ENCODE assay signal across 11 mouse cellular contexts in the genomic region with DNA sequence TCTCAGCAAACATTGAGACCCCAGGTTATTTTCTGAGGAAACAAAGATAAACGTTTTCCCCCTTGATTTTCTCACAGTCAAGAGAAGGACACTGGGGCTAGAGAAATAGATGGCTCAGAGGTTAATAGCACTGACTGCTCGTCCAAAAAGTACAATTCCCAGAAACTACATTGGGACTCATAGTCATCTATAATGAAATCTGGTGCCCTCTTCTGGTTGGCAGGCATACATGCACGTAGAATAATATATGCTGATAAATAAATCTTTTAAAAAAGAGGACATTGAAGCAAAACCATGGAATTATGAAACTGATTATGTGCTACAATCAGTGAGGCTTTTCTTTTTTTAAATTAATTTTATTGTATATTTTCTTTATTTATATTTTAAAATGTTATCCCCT. TPM values are rescaled to one million over a fixed set of nuclear protein-coding genes. Genes with fewer than 3 reads are reported as not detected.
DNase-seq lines count a peak whose midpoint lies in the region; ATAC-seq and TF ChIP-seq lines count a peak whose summit lies in the region.
"Had no signal": no experiment of that assay in that cellular context is flagged by ENCODE, and none has a peak within 500 bp of the region (broad histone marks: within the 10 kb centered on the region; RNA-seq: fewer than 3 reads in every experiment).

No protein-coding gene starts in this region.

- DNase-seq in embryo, embryonic 10 days (ENCODE audit: low spot score), result peak; percentile 20
- no peak for DNase-seq in embryo, embryonic 9.5 days (ENCODE audit: extremely low spot score)
- DNase-seq in liver, embryonic 14.5 days (ENCODE audit: low read depth in 3 of 3, low spot score in 3 of 3), result no peak
- DNase-seq in liver, embryonic 11.5 days (ENCODE audit: low spot score), result no peak
- peak; percentile 52 for DNase-seq in adipocyte (ENCODE audit: low spot score)
- DNase-seq in retina, embryonic 14.5 days (ENCODE audit: low spot score), result peak; percentile 42
- DNase-seq in right cerebral cortex, adult 18-20 months, result no peak
- DNase-seq in yolk sac, embryonic 10.5 days (ENCODE audit: low spot score), result no peak
- DNase-seq: gastrocnemius, postnatal 10 days had no signal

- no peak overlapping the region for H3K4me3 ChIP-seq in liver, embryonic 14.5 days (ENCODE audit: insufficient read depth in 1 of 2, low read depth in 2 of 2, low read length in 2 of 2)
- no peak overlapping the region for H3K4me3 ChIP-seq in liver, embryonic 11.5 days (ENCODE audit: low read depth, low read length)
- H3K4me3 ChIP-seq: embryonic facial prominence, embryonic 15.5 days had no signal

- no peak overlapping the region for H3K4me2 ChIP-seq in liver, embryonic 14.5 days (ENCODE audit: low read depth)
- H3K4me2 ChIP-seq in liver, embryonic 11.5 days, result no peak overlapping the region
- H3K4me2 ChIP-seq: embryonic facial prominence, embryonic 15.5 days had no signal

- TF ChIP-seq CTCF in liver, embryonic 14.5 days (IDR thresholded peaks at IDR 0.05; ENCODE audit: low read depth), result peak; percentile 8; the same call in 1 of the 2 replicates

- no peaks in the 10 kb centered on the region for H3K27me3 ChIP-seq in liver, embryonic 14.5 days (ENCODE audit: control insufficient read depth, insufficient read depth, low read length)
- no peaks in the 10 kb centered on the region for H3K27me3 ChIP-seq in liver, embryonic 11.5 days (replicated peaks; ENCODE audit: control insufficient read depth, insufficient read depth, low read length)
- H3K27me3 ChIP-seq: embryonic facial prominence, embryonic 15.5 days had no signal

- no peak overlapping the region for H3K9ac ChIP-seq in liver, embryonic 14.5 days (replicated peaks)
- no peak overlapping the region for H3K9ac ChIP-seq in liver, embryonic 11.5 days (ENCODE audit: low read depth, low read length)
- H3K9ac ChIP-seq: embryonic facial prominence, embryonic 15.5 days had no signal

- H3K27ac ChIP-seq in liver, embryonic 14.5 days, result no peak overlapping the region
- H3K27ac ChIP-seq in liver, embryonic 11.5 days (ENCODE audit: low read depth, low read length), result no peak overlapping the region
- H3K27ac ChIP-seq: embryonic facial prominence, embryonic 15.5 days; macrophage had no signal

- no peak for TF ChIP-seq EP300 in liver, embryonic 14.5 days (IDR thresholded peaks at IDR 0.05; ENCODE audit: low read depth)

- WGBS in liver, embryonic 14.5 days (ENCODE audit: insufficient replicate concordance), result 20% methylated on average over 3 of the region's 3 CpGs
- 51% methylated on average over 3 of the region's 3 CpGs for WGBS in liver, embryonic 11.5 days

- H3K9me3 ChIP-seq in liver, embryonic 14.5 days (ENCODE audit: control insufficient read depth, low read length), result no peaks in the 10 kb centered on the region
- no peaks in the 10 kb centered on the region for H3K9me3 ChIP-seq in liver, embryonic 11.5 days (ENCODE audit: control insufficient read depth, low read length)
- H3K9me3 ChIP-seq: embryonic facial prominence, embryonic 15.5 days had no signal

- no peak for ATAC-seq in liver, embryonic 14.5 days (ENCODE audit: insufficient read depth)
- ATAC-seq in liver, embryonic 11.5 days (replicated peaks; ENCODE audit: low FRiP score), result no peak

- H3K4me1 ChIP-seq in liver, embryonic 14.5 days (replicated peaks; ENCODE audit: control insufficient read depth in 2 of 2, insufficient read depth in 2 of 2, low read length in 1 of 2), result no peaks in the 10 kb centered on the region
- H3K4me1 ChIP-seq in liver, embryonic 11.5 days (replicated peaks; ENCODE audit: control insufficient read depth, insufficient read depth, low read length), result no peaks in the 10 kb centered on the region
- H3K4me1 ChIP-seq: embryonic facial prominence, embryonic 15.5 days had no signal

- no peaks in the 10 kb centered on the region for H3K36me3 ChIP-seq in liver, embryonic 14.5 days (replicated peaks; ENCODE audit: control insufficient read depth, insufficient read depth, low read depth)
- no peaks in the 10 kb centered on the region for H3K36me3 ChIP-seq in liver, embryonic 11.5 days (ENCODE audit: control insufficient read depth, insufficient read depth, low read length)
- H3K36me3 ChIP-seq: embryonic facial prominence, embryonic 15.5 days had no signal

RNA-seq across cellular contexts. Expression of a gene that starts 14.7 kb away (rescaled TPM):
- polyA plus RNA-seq in liver, embryonic 14.5 days (2012; rRNA removed), result not detected in 2 replicates
- not detected in 2 replicates for polyA plus RNA-seq in liver, embryonic 14.5 days (2014; fragmentation: Nextera tagmentation; extraction: Ambion mirVana)
- not detected in 2 replicates for polyA plus RNA-seq in liver, embryonic 11.5 days (2014; fragmentation: Nextera tagmentation; extraction: Ambion mirVana)
- polyA plus RNA-seq: macrophage had no signal

RNA-seq across cellular contexts. Expression of a gene that starts 44.4 kb away (rescaled TPM):
- not detected in 2 replicates for polyA plus RNA-seq in liver, embryonic 14.5 days (2012; rRNA removed)
- polyA plus RNA-seq in liver, embryonic 14.5 days (2014; fragmentation: Nextera tagmentation; extraction: Ambion mirVana), result not detected in 2 replicates
- polyA plus RNA-seq in liver, embryonic 11.5 days (2014; fragmentation: Nextera tagmentation; extraction: Ambion mirVana), result not detected in 2 replicates

Comparison
In these comparisons a context has a peak if more than half of its experiments do, and no peak if none do; other contexts are left out.
1. DNase-seq: peak in embryo, embryonic 10 days (single experiment), adipocyte (single experiment) and retina, embryonic 14.5 days (single experiment); none in embryo, embryonic 9.5 days (single experiment), liver, embryonic 14.5 days (0 of 3), liver, embryonic 11.5 days (single experiment), right cerebral cortex, adult 18-20 months (single experiment) and yolk sac, embryonic 10.5 days (single experiment).